Mouse (Mus musculus): ENCODE results near the gene Itih2. TPM values are rescaled to one million over a fixed set of nuclear protein-coding genes. Genes with fewer than 3 reads are reported as not detected.

Gene Itih2
- total and polyA plus RNA-seq, 3 experiments: not detected

GRCm38 (mm10) chr2:10126122-10126521, 5.1 kb downstream of the Itih2 start:
- no peaks in the 10 kb centered on the region; a peak in 1 of 4 replicates for H3K27me3 ChIP-seq (ENCODE audit: control insufficient read depth in 1 of 2, insufficient read depth in 2 of 2, low read length in 2 of 2)
- H3K36me3 ChIP-seq (ENCODE audit: control insufficient read depth in 1 of 2, insufficient read depth in 2 of 2, low read length in 2 of 2): no peaks in the 10 kb centered on the region
- no peak for DNase-seq (ENCODE audit: low read depth, low spot score)
- no peak overlapping the region for H3K4me3 ChIP-seq (ENCODE audit: control insufficient read depth in 1 of 2, insufficient read depth in 1 of 2, low read depth in 2 of 2, low read length in 2 of 2)
- H3K27ac ChIP-seq (ENCODE audit: control insufficient read depth, low read depth, low read length): no peak overlapping the region
- no peaks in the 10 kb centered on the region for H3K9me3 ChIP-seq (replicated peaks; ENCODE audit: insufficient read depth, low read length)
- H3K9ac ChIP-seq (ENCODE audit: control insufficient read depth, low read depth, low read length, poor library complexity, severe bottlenecking): no peak overlapping the region
- H3K79me2 ChIP-seq (ENCODE audit: control insufficient read depth, insufficient read depth, low read length, poor library complexity): no peaks in the 10 kb centered on the region
- TF ChIP-seq ZNF384 (IDR thresholded peaks at IDR 0.05; ENCODE audit: low read depth, low read length): no peak
- no peak for TF ChIP-seq POLR2AphosphoS2 (IDR thresholded peaks at IDR 0.05; ENCODE audit: low read length)
- no peak for TF ChIP-seq MYC (IDR thresholded peaks at IDR 0.05; ENCODE audit: low read depth, low read length)
- no peak for TF ChIP-seq SMC3 (IDR thresholded peaks at IDR 0.05; ENCODE audit: low read depth, low read length)
- TF ChIP-seq JUND (IDR thresholded peaks at IDR 0.05; ENCODE audit: low read depth, low read length): no peak
- TF ChIP-seq SIN3A (IDR thresholded peaks at IDR 0.05; ENCODE audit: low read length): no peak
- TF ChIP-seq NRF1 (IDR thresholded peaks at IDR 0.05; ENCODE audit: insufficient read depth, low read depth, low read length, poor library complexity, severe bottlenecking): no peak
- TF ChIP-seq GABPA (IDR thresholded peaks at IDR 0.05; ENCODE audit: low read depth, low read length): no peak
- TF ChIP-seq ETS1 (IDR thresholded peaks at IDR 0.05; ENCODE audit: low read depth, low read length): no peak
- no peaks in the 10 kb centered on the region for H3K4me1 ChIP-seq (ENCODE audit: control insufficient read depth in 1 of 2, insufficient read depth in 2 of 2, low read length in 2 of 2)

- no peak for DNase-seq (ENCODE audit: low read depth, low spot score)
- no peaks in the 10 kb centered on the region for H3K9me3 ChIP-seq (replicated peaks; ENCODE audit: insufficient read depth, low read length)
- no peak overlapping the region for H3K27ac ChIP-seq (ENCODE audit: control insufficient read depth, low read depth, low read length)
- no peaks in the 10 kb centered on the region for H3K79me2 ChIP-seq (ENCODE audit: control insufficient read depth, insufficient read depth, low read length, poor library complexity)
- no peaks in the 10 kb centered on the region for H3K36me3 ChIP-seq (ENCODE audit: control insufficient read depth in 1 of 2, insufficient read depth in 2 of 2, low read length in 2 of 2)
- H3K4me1 ChIP-seq (ENCODE audit: control insufficient read depth in 1 of 2, insufficient read depth in 2 of 2, low read length in 2 of 2): no peaks in the 10 kb centered on the region
- no peak overlapping the region for H3K4me3 ChIP-seq (ENCODE audit: control insufficient read depth in 1 of 2, insufficient read depth in 1 of 2, low read depth in 2 of 2, low read length in 2 of 2)
- no peak overlapping the region for H3K9ac ChIP-seq (ENCODE audit: control insufficient read depth, low read depth, low read length, poor library complexity, severe bottlenecking)
- H3K27me3 ChIP-seq (ENCODE audit: control insufficient read depth in 1 of 2, insufficient read depth in 2 of 2, low read length in 2 of 2): peaks cover 0 to 3% of the 10 kb centered on the region in 2 experiments; a peak in 3 of 4 replicates
- TF ChIP-seq KAT2A (conservative IDR thresholded peaks at IDR 0.05; ENCODE audit: low read depth, low read length) (no peak), RAD21 (IDR thresholded peaks at IDR 0.05; ENCODE audit: low read depth, low read length) (no peak), HCFC1 (IDR thresholded peaks at IDR 0.05; ENCODE audit: low read depth, low read length) (no peak), UBTF (IDR thresholded peaks at IDR 0.05; ENCODE audit: borderline replicate concordance, insufficient read depth, low read depth, low read length) (no peak), ELF1 (IDR thresholded peaks at IDR 0.05; ENCODE audit: low read depth, low read length) (no peak), BHLHE40 (IDR thresholded peaks at IDR 0.05; ENCODE audit: borderline replicate concordance, low read depth, low read length) (no peak)
Measured at GRCm38 (mm10) chr2:10121826-10122225, 9.4 kb downstream of the Itih2 start.

GRCm38 (mm10) chr2:10119276-10119675, 11.9 kb downstream of the Itih2 start:
- H3K36me3 ChIP-seq (ENCODE audit: control insufficient read depth in 1 of 2, insufficient read depth in 2 of 2, low read length in 2 of 2): no peaks in the 10 kb centered on the region
- peaks cover 0 to 8% of the 10 kb centered on the region in 2 experiments for H3K27me3 ChIP-seq (ENCODE audit: control insufficient read depth in 1 of 2, insufficient read depth in 2 of 2, low read length in 2 of 2)
- TF ChIP-seq SMC3 (IDR thresholded peaks at IDR 0.05; ENCODE audit: low read depth, low read length): no peak
- TF ChIP-seq BHLHE40 (IDR thresholded peaks at IDR 0.05; ENCODE audit: borderline replicate concordance, low read depth, low read length): no peak
- TF ChIP-seq ZKSCAN1 (IDR thresholded peaks at IDR 0.05; ENCODE audit: low read depth, low read length): no peak
- H3K9me3 ChIP-seq (replicated peaks; ENCODE audit: insufficient read depth, low read length): no peaks in the 10 kb centered on the region
- H3K9ac ChIP-seq (ENCODE audit: control insufficient read depth, low read depth, low read length, poor library complexity, severe bottlenecking): no peak overlapping the region
- no peak overlapping the region for H3K27ac ChIP-seq (ENCODE audit: control insufficient read depth, low read depth, low read length)
- DNase-seq (ENCODE audit: low read depth, low spot score): no peak
- no peak overlapping the region for H3K4me3 ChIP-seq (ENCODE audit: control insufficient read depth in 1 of 2, insufficient read depth in 1 of 2, low read depth in 2 of 2, low read length in 2 of 2)
- no peaks in the 10 kb centered on the region for H3K79me2 ChIP-seq (ENCODE audit: control insufficient read depth, insufficient read depth, low read length, poor library complexity)
- no peaks in the 10 kb centered on the region for H3K4me1 ChIP-seq (ENCODE audit: control insufficient read depth in 1 of 2, insufficient read depth in 2 of 2, low read length in 2 of 2)

All from MEL (cell line).